Mouse (Mus musculus) hindbrain, embryonic 14.5 days (tissue): ENCODE measurements at regions not wholly inside any gene's neighbourhood (a gene's known extent, or its start where the extent isn't known, plus 50 kb on each side); places are given as distances from the start of the nearest gene placed in this dataset.
"Not testable (repeated sequence)": the region's sequence is repeated elsewhere in the genome, so short reads cannot be mapped to it uniquely, and the experiment has no call there.

ENCODE experiments used
- ATAC-seq: fragments of 200-750 bp; cut with Nextera tagmentation; 2 replicates; pipeline ENCODE4 v1.8.0; 2017; ENCODE audit warnings: moderate number of reproducible peaks, mild to moderate bottlenecking, moderate TSS enrichment, moderate library complexity; ENCODE audit not compliant: low FRiP score
- DNase-seq: peaks from one replicate; pipeline ENCODE4 v3.0.0-alpha.2; 2015; ENCODE audit warnings: low spot score
- H3K27ac ChIP-seq: fragments of 300-500 bp; sonication (generic); 2 replicates; pipeline ENCODE4 v1.5.1; 2014; ENCODE audit warnings: mild to moderate bottlenecking, moderate library complexity
- H3K27me3 ChIP-seq: fragments of 300-500 bp; sonication (generic); 2 replicates; pipeline ENCODE4 v1.6.1; 2014; ENCODE audit warnings: mild to moderate bottlenecking, low read length, mixed read lengths; ENCODE audit not compliant: control insufficient read depth, insufficient read depth
- H3K36me3 ChIP-seq: fragments of 300-500 bp; sonication (generic); replicated peaks from 2 replicates; pipeline ENCODE4 v1.6.1; 2014; ENCODE audit not compliant: control insufficient read depth, insufficient read depth
- H3K4me1 ChIP-seq: fragments of 300-500 bp; sonication (generic); replicated peaks from 2 replicates; pipeline ENCODE4 v1.6.1; 2014; ENCODE audit warnings: antibody characterized with exemption, low read length, mixed read lengths; ENCODE audit not compliant: control insufficient read depth, insufficient read depth
- H3K4me2 ChIP-seq: fragments of 300-500 bp; sonication (generic); replicated peaks from 2 replicates; pipeline ENCODE4 v1.6.1; 2014; ENCODE audit warnings: mild to moderate bottlenecking, moderate library complexity
- H3K4me3 ChIP-seq: fragments of 300-500 bp; sonication (generic); replicated peaks from 2 replicates; pipeline ENCODE4 v1.5.1; 2014; ENCODE audit warnings: mild to moderate bottlenecking, low read length
- H3K9ac ChIP-seq: fragments of 300-500 bp; sonication (generic); 2 replicates; pipeline ENCODE4 v1.6.1; 2014
- H3K9me3 ChIP-seq: fragments of 300-500 bp; sonication (generic); 2 replicates; pipeline ENCODE4 v1.6.1; 2016; ENCODE audit warnings: low read length; ENCODE audit not compliant: control insufficient read depth
- WGBS: fragments of 180-500 bp; shearing (Covaris S2); extraction: QIAGEN DNeasy Blood & Tissue Kit; methylation state at CpG from one replicate; pipeline ENCODE4 v1.1.7; 2014; 5-methylcytosine and 5-hydroxymethylcytosine counted together

DNA sequence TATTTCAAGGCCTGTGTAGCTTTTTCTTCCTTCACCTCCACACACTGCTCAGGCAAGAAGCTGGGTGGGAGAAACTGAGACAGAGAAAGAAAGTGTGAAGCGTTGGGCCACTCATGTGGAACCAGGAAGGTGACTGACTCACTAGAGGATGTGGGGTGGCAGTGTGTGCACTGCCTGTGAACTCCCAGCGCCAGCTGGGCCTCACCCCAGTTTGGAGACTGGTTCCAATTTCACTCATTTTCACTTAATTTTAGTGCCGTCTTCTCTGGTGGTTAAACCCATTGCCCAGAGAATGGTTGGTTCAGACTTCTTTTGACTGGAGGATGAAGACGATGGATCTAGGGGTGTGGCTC is 77.9 kb upstream of the Max start:
- DNase-seq (no peak), ATAC-seq (no peak)
- Histone ChIP-seq H3K27ac (no peak overlapping the region), H3K27me3 (no peaks in the 10 kb centered on the region), H3K36me3 (no peaks in the 10 kb centered on the region), H3K9me3 (no peaks in the 10 kb centered on the region), H3K4me1 (no peaks in the 10 kb centered on the region), H3K4me2 (no peak overlapping the region), H3K9ac (no peak overlapping the region), H3K4me3 (no peak overlapping the region)
- WGBS, result 91% methylated on average over 4 of the region's 4 CpGs

DNA sequence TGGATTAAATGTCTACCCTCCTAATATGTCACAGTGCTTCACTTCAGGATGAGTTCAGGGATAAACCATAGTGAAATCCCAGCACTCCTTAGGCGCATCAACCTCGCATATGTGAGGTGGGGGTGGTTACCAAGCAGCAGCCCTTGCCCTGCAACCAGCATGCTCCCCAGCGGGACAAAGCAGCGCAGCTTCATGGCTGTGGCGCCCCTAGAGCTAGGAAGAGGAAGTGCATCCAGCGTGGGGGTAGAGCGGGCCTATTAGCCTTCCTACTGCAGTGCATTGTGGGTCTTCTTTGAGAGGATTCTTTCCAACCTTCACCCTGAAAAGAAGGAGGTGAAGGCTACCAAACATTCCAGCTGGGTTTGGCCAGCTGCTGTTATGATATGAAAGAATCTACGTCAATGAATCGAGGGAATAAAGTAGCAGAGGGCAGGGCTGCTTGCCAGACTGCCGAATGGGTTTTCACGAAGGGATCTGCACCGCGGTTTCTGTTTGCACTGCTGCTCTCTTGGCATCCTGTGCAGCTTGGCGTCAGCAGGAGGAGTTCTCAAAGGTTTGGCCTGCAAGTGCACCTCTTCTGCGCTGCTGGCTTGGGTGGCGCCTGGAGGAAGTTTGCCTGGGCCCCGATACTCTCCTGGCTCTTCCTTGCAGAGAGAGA is 77.4 kb upstream of the Max start:
- Histone ChIP-seq H3K4me2 (no peak overlapping the region), H3K9me3 (no peaks in the 10 kb centered on the region), H3K4me1 (no peaks in the 10 kb centered on the region), H3K4me3 (no peak overlapping the region), H3K36me3 (no peaks in the 10 kb centered on the region), H3K27ac (no peak overlapping the region), H3K27me3 (no peaks in the 10 kb centered on the region), H3K9ac (no peak overlapping the region)
- no peak for ATAC-seq
- 83% methylated on average over 17 of the region's 17 CpGs for WGBS
- DNase-seq, result no peak

DNA sequence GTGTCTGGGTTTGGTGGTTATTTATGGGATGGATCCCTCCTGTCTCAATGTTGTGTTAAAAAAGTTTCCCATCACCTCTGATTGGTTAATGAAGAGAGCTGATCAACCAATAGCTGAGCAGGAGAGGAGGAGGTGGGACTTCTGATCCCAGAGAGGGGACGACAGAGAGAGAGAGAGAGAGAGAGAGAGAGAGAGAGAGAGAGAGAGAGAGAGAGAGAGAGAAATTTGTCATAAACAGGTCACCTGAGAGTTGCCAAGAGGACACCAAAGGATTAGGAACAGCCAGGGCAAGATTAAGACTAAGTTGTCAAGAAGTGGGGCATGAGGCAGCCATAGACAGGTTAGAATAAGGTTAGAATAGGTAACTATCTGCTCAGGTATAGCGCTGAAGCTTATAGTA is 73.7 kb upstream of the Max start:
- 52% methylated on average over 2 of the region's 2 CpGs for WGBS
- Histone ChIP-seq H3K9ac (no peak overlapping the region), H3K27ac (no peak overlapping the region), H3K36me3 (no peaks in the 10 kb centered on the region), H3K4me2 (no peak overlapping the region), H3K9me3 (no peaks in the 10 kb centered on the region), H3K4me1 (no peaks in the 10 kb centered on the region), H3K27me3 (no peaks in the 10 kb centered on the region), H3K4me3 (no peak overlapping the region)
- DNase-seq, result no peak
- no peak for ATAC-seq

DNA sequence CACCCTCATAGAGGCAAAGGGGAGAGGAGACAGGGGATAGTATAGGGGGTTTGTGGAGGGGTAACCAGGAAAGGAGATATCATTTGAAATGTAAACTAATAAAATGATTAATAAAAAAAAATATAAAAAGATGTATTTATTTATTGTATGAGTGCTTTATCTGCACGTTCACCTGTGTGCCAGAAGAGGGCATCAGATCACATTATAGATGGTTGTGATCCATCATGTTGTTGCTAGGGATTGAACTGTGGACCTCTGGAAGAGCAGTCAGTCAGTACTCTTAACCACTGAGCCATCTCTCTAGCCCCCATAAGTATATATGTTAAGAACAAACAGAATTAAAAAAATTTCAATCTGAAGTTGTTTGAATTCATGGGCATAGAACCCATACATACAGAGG is 69.4 kb upstream of the Max start:
- DNase-seq (no peak), ATAC-seq (no peak)
- Histone ChIP-seq H3K9ac (no peak overlapping the region), H3K36me3 (no peaks in the 10 kb centered on the region), H3K27ac (no peak overlapping the region), H3K4me1 (no peaks in the 10 kb centered on the region), H3K4me3 (no peak overlapping the region), H3K4me2 (no peak overlapping the region), H3K27me3 (no peaks in the 10 kb centered on the region), H3K9me3 (no peaks in the 10 kb centered on the region)
- 75% methylated on average over 1 of the region's 1 CpGs for WGBS

DNA sequence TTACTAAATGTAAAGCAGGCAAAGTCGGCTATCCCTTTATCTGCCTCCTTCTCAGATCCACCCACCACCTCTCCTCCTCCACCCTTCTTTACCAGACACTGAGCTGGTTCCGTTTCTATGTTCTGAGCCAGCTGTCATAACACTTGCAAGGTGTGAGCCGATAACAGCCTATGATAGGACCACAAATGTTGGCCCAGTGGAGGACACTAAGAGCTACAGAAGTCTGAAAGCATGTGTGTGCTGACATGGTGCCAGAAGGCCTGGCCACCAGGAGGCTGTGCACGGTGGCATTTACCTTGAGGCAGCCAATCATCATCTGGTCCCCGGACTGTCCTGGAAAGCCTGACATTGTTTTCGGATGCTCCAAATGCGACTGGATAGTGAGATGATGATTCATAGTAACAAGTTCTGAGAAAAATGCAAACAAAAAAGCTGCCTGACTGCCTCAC is 63.5 kb upstream of the Max start:
- no peaks in the 10 kb centered on the region for H3K9me3 ChIP-seq
- no peaks in the 10 kb centered on the region for H3K36me3 ChIP-seq
- H3K4me1 ChIP-seq, result 0 out of 2 replicates have a peak, but pooled peaks cover 6% of the 10 kb centered on the region
- ATAC-seq, result no peak
- no peaks in the 10 kb centered on the region for H3K27me3 ChIP-seq
- no peak overlapping the region for H3K4me2 ChIP-seq
- H3K9ac ChIP-seq, result no peak overlapping the region
- no peak for DNase-seq
- H3K27ac ChIP-seq, result no peak overlapping the region
- WGBS, result 77% methylated on average over 7 of the region's 7 CpGs
- no peak overlapping the region for H3K4me3 ChIP-seq

DNA sequence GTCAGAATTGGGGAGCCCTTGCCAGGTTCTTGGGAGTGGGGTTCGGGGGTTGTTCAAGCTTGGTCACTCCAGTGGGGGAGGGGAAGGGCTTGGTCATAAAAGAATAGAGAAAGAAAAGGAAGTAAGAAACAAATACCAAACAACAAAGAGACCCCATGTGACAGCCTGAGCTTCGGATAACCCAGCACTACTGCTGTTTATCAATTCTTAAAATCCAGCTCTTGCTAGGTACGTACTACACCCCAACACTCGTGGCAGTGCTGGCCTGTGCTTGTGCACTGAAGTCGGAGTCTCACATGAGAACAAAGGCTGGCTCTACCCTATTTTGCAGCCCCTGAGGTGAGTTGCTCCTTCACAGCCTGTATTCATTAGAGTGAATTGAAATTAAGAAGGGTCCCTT is 60.5 kb upstream of the Max start:
- Histone ChIP-seq H3K9ac (no peak overlapping the region), H3K36me3 (no peaks in the 10 kb centered on the region), H3K4me3 (no peak overlapping the region), H3K4me1 (0 out of 2 replicates have a peak, but pooled peaks cover 6% of the 10 kb centered on the region), H3K4me2 (no peak overlapping the region), H3K27ac (no peak overlapping the region), H3K9me3 (no peaks in the 10 kb centered on the region), H3K27me3 (no peaks in the 10 kb centered on the region)
- DNase-seq (no peak), ATAC-seq (no peak)
- 29% methylated on average over 5 of the region's 5 CpGs for WGBS

DNA sequence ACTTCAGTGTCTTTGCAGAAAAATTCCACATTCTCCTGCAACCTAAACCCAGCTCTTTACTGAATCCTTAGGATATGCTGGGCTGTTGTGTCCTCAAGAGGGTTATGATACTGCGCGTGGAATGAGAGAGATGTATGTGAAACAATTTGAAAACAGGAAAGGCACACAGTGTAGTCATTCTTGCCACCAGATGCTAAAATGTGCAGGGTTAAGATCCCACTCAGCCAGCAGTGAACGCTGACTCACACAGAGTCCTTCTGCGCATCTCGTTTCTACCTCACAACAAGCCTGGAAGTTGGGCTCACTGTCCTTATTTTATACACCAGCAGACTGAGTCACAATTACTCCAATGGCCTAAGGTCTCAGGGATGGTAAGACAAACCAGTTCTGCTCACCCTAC is 59.9 kb upstream of the Max start:
- Histone ChIP-seq H3K9ac (no peak overlapping the region), H3K9me3 (no peaks in the 10 kb centered on the region), H3K27ac (no peak overlapping the region), H3K4me1 (0 out of 2 replicates have a peak, but pooled peaks cover 6% of the 10 kb centered on the region), H3K27me3 (no peaks in the 10 kb centered on the region), H3K4me2 (no peak overlapping the region), H3K4me3 (no peak overlapping the region), H3K36me3 (no peaks in the 10 kb centered on the region)
- WGBS, result 85% methylated on average over 5 of the region's 5 CpGs
- ATAC-seq, result no peak
- no peak for DNase-seq

DNA sequence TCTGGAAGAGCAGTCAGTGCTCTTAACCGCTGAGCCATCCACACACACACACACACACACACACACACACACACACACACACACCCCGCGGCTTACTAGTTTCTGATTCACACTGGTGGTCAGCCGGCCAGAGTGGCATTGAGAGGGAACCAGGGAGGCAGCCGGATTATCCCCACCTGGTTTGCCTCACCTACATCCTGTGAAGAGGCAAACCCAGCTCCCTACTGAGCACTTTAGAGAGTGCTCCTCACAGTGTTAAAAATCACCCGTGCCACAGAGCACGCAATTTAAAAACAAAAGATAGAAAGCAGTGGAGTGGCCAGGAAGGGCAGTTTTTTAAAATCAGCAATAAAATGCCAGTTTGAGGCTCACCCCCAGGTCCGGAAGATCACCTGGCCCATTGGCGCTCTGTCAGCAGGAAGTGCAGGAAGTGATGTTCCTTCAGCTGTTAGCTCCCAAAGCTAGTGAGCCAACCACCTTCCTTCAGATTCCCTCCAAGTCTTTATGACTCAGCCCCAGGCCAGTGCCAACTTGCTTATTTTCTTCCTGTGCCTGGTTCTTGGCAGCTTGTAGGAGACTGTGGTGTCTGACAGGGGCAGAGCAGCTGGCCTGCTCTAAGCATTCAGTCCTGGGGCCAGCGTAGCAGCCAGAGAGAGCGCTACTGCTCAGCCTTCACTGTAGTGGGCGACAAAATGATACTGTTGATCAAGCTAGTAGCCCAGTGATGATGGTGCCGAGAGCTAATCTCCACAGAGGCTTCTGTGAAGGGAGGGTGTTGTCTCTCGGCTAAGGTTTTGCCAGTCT is 57.9 kb upstream of the Max start:
- no peaks in the 10 kb centered on the region for H3K36me3 ChIP-seq
- DNase-seq (peak; percentile 38), ATAC-seq (peak; percentile 53; the same call in 1 of the 2 replicates)
- H3K27ac ChIP-seq, result no peak overlapping the region
- 71% methylated on average over 14 of the region's 14 CpGs for WGBS
- no peak overlapping the region for H3K4me3 ChIP-seq
- no peaks in the 10 kb centered on the region for H3K27me3 ChIP-seq
- no peak overlapping the region for H3K4me2 ChIP-seq
- no peak overlapping the region for H3K9ac ChIP-seq
- H3K4me1 ChIP-seq, result 0 out of 2 replicates have a peak, but pooled peaks cover 6% of the 10 kb centered on the region
- no peaks in the 10 kb centered on the region for H3K9me3 ChIP-seq

DNA sequence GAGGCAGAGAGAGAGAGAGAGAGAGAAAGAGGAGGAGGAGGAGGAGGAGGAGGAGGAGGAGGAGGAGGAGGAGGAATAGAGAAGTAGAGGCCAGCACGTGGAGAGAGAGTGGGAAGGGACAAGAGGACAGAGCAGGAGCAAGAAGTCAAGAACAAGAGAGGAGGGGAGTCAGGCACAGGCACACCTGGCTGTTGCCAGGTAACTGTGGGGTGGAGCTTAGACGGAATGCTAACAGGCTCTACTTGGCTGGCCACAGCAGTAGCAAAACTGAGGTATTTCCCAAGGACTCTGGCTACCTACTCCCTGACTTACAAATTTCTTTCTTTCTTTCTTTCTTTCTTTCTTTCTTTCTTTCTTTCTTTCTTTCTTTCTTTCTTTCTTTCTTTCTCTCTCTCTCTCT is 57.1 kb upstream of the Max start:
- DNase-seq, H3K9ac ChIP-seq, H3K9me3 ChIP-seq, H3K4me3 ChIP-seq, H3K27ac ChIP-seq, H3K27me3 ChIP-seq, H3K4me1 ChIP-seq, ATAC-seq, H3K4me2 ChIP-seq, H3K36me3 ChIP-seq: not testable (repeated sequence)
- 62% methylated on average over 2 of the region's 2 CpGs for WGBS
